Mouse (Mus musculus): Measurements from ENCODE around the gene 3110001I22Rik.

DNA sequence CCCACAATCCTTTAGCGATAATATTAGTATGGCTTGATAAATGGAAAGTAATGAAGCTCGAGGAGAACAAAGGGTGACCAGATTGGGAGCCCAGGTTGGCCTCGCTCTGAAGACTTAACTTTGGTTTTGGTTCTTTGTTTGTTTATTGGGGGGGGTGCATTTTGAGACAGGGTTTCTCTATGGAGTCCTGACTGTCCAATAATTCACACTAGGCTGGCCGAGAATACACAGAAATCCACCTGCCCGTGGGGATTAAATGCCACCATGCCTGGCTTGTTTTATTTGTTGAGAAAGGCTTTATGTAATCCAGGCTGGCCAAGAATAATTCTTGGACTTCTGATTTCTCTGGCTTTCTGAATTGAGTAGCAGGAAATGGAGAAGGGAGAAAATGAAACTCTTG, 1.4 kb downstream of the 3110001I22Rik start:
- TF ChIP-seq CTCF (IDR thresholded peaks at IDR 0.05; ENCODE audit: low read depth) (no peak), EP300 (optimal IDR thresholded peaks at IDR 0.05) (no peak)

Data from stomach, postnatal 0 days (tissue).